Mouse (Mus musculus) brain, embryonic 14.5 days (tissue): Measurements from ENCODE around the gene Ankrd66. TPM values are rescaled to one million over a fixed set of nuclear protein-coding genes. Genes with fewer than 3 reads are reported as not detected.

ENCODE experiments used
- DNase-seq: peaks from one replicate; pipeline ENCODE4 v3.0.0-alpha.2; 2011; ENCODE audit warnings: low read depth
- CTCF ChIP-seq: fragments of 200-500 bp; IDR thresholded peaks from 2 replicates; pipeline ENCODE4 v1.5.1; 2012; ENCODE audit warnings: inconsistent platforms, mild to moderate bottlenecking, moderate library complexity, borderline replicate concordance; ENCODE audit not compliant: insufficient read depth, insufficient read length; ENCODE audit errors: extremely low read depth
- POLR2A ChIP-seq: fragments of 200-500 bp; IDR thresholded peaks from 2 replicates; pipeline ENCODE4 v1.6.1; 2012; ENCODE audit warnings: mild to moderate bottlenecking, inconsistent platforms, borderline replicate concordance; ENCODE audit not compliant: poor library complexity, insufficient read depth, insufficient read length, severe bottlenecking; ENCODE audit errors: extremely low read depth
- polyA plus RNA-seq: library from polyadenylated mRNA; depleted of rRNA; stranded (reverse); fragments of >200 nt; gene quantifications from 2 replicates; pipeline ENCODE4 v1.2.3, GENCODE M21; 2012; rRNA removed

The Ankrd66 gene
- 0.53 and 0.82 TPM in 2 replicates for polyA plus RNA-seq

GRCm38 (mm10) chr17:43543539-43543938, at the start of gene Ankrd66:
Ankrd66 (minus strand) TSS chr17:43543639.
- no peak for DNase-seq
- TF ChIP-seq CTCF, result no peak
- no peak for TF ChIP-seq POLR2A

- DNase-seq, result peak; percentile 49
- TF ChIP-seq POLR2A (no peak), CTCF (no peak)
Measured at GRCm38 (mm10) chr17:43592296-43593291, 49.2 kb upstream of the Ankrd66 start.

- peak; percentile 50 for DNase-seq
- TF ChIP-seq CTCF, result no peak
- no peak for TF ChIP-seq POLR2A
Measured at GRCm38 (mm10) chr17:43590531-43590930, 47.1 kb upstream of the Ankrd66 start.

- TF ChIP-seq POLR2A (no peak), CTCF (no peak)
Measured at GRCm38 (mm10) chr17:43589750-43590149, 46.3 kb upstream of the Ankrd66 start.

GRCm38 (mm10) chr17:43587278-43587677, 43.8 kb upstream of the Ankrd66 start:
- TF ChIP-seq POLR2A, result no peak
- no peak for TF ChIP-seq CTCF
- no peak for DNase-seq

More at GRCm38 (mm10) chr17:43589750-43590149, 46.3 kb upstream of the Ankrd66 start:
- DNase-seq, result no peak

GRCm38 (mm10) chr17:43584771-43585170, 41.3 kb upstream of the Ankrd66 start:
- no peak for DNase-seq
- TF ChIP-seq POLR2A, result no peak
- TF ChIP-seq CTCF, result no peak

GRCm38 (mm10) chr17:43581012-43581467, 37.6 kb upstream of the Ankrd66 start:
- TF ChIP-seq POLR2A, result no peak
- peak; percentile 66 for DNase-seq

GRCm38 (mm10) chr17:43580456-43580855, 37.0 kb upstream of the Ankrd66 start:
- TF ChIP-seq POLR2A, result no peak
- TF ChIP-seq CTCF, result no peak
- peak; percentile 12 for DNase-seq

- DNase-seq, result peak; percentile 53
Measured at GRCm38 (mm10) chr17:43573624-43574073, 30.2 kb upstream of the Ankrd66 start.

GRCm38 (mm10) chr17:43569287-43569686, 25.8 kb upstream of the Ankrd66 start:
- no peak for DNase-seq
- TF ChIP-seq CTCF (no peak), POLR2A (no peak)

More at GRCm38 (mm10) chr17:43573624-43574073, 30.2 kb upstream of the Ankrd66 start:
- TF ChIP-seq POLR2A (no peak), CTCF (no peak)

GRCm38 (mm10) chr17:43567992-43568888, 24.8 kb upstream of the Ankrd66 start, which contains the start of gene Pla2g7:
Pla2g7 (plus strand) TSS chr17:43568098.
- TF ChIP-seq CTCF (no peak), POLR2A (no peak)

GRCm38 (mm10) chr17:43567593-43567991, 24.2 kb upstream of the Ankrd66 start:
- peak; percentile 35 for DNase-seq
- no peak for TF ChIP-seq CTCF
- no peak for TF ChIP-seq POLR2A

More at GRCm38 (mm10) chr17:43567992-43568888, 24.8 kb upstream of the Ankrd66 start, which contains the start of gene Pla2g7:
- DNase-seq, result peak; percentile 73
